Mouse (Mus musculus): Measurements from ENCODE around the gene Mapkapk3.

DNA sequence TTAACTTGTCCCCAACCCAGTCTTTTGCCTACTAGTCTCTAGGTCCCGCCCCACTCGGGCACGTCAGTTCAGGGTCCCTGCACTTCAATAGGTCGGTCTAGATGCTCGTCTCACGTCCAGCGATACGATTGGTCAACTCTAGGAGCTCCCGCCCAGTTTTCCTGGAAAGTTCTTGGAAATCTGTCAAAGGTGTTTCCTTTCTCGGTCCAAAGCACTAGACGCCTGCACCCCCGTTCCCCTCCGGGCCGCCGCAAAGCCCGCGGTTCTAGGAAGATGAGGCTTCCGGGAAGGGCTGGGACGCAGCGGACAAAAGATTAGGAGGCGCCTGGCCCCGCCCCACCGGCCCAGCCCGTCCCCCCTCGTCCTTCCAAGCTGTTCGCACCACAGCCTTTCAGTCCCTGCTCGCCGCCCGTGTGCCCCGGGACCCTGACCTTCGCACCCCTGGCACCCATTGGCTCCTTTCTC lies 6.9 kb upstream of the Mapkapk3 start:
- TF ChIP-seq CTCF (IDR thresholded peaks at IDR 0.05 in 2 of 3, conservative IDR thresholded peaks at IDR 0.05 in 1 of 3; ENCODE audit: control insufficient read depth in 1 of 3, insufficient read depth in 1 of 3, low read depth in 2 of 3, low read length in 3 of 3, poor library complexity in 1 of 3, severe bottlenecking in 1 of 3) (no peak), HCFC1 (IDR thresholded peaks at IDR 0.05; ENCODE audit: low read depth, low read length) (peak; percentile 39; the same call in 1 of the 2 replicates), RAD21 (IDR thresholded peaks at IDR 0.05; ENCODE audit: low read depth, low read length) (no peak), ZNF384 (IDR thresholded peaks at IDR 0.05; ENCODE audit: low read depth, low read length) (no peak), POLR2A (IDR thresholded peaks at IDR 0.05; ENCODE audit: control insufficient read depth in 1 of 2, insufficient read depth in 1 of 2, low read depth in 1 of 2, low read length in 2 of 2, poor library complexity in 1 of 2) (no peak)
